Mouse (Mus musculus) midbrain, embryonic 16.5 days (tissue): ENCODE measurements around the gene Cep350. TPM values are rescaled to one million over a fixed set of nuclear protein-coding genes. Genes with fewer than 3 reads are reported as not detected.

ENCODE experiments used
- ATAC-seq: fragments of 200-750 bp; cut with Nextera tagmentation; 2 replicates; pipeline ENCODE4 v1.8.0; 2017; ENCODE audit warnings: moderate TSS enrichment
- H3K27ac ChIP-seq: fragments of 300-500 bp; sonication (generic); 2 replicates; pipeline ENCODE4 v1.5.1; 2014; ENCODE audit warnings: mild to moderate bottlenecking, low read length, mixed read lengths
- H3K27me3 ChIP-seq: fragments of 300-500 bp; sonication (generic); 2 replicates; pipeline ENCODE4 v1.6.1; 2014; ENCODE audit warnings: low read depth, low read length, mixed read lengths; ENCODE audit not compliant: control insufficient read depth, insufficient read depth
- H3K36me3 ChIP-seq: fragments of 300-500 bp; sonication (generic); 2 replicates; pipeline ENCODE4 v1.6.1; 2014; ENCODE audit warnings: mild to moderate bottlenecking, low read length, moderate library complexity, mixed read lengths; ENCODE audit not compliant: control insufficient read depth, insufficient read depth
- H3K4me1 ChIP-seq: fragments of 300-500 bp; sonication (generic); 2 replicates; pipeline ENCODE4 v1.6.1; 2014; ENCODE audit warnings: mild to moderate bottlenecking, low read length, mixed read lengths; ENCODE audit not compliant: control insufficient read depth, insufficient read depth
- H3K4me2 ChIP-seq: fragments of 300-500 bp; sonication (generic); 2 replicates; pipeline ENCODE4 v1.6.1; 2014; ENCODE audit warnings: mild to moderate bottlenecking, low read length, mixed read lengths
- H3K4me3 ChIP-seq: fragments of 300-500 bp; sonication (generic); 2 replicates; pipeline ENCODE4 v1.5.1; 2014; ENCODE audit warnings: low read depth, mild to moderate bottlenecking, low read length, moderate library complexity, mixed read lengths
- H3K9ac ChIP-seq: fragments of 300-500 bp; sonication (generic); 2 replicates; pipeline ENCODE4 v1.6.1; 2014; ENCODE audit warnings: low read depth, low read length, mixed read lengths
- H3K9me3 ChIP-seq: fragments of 300-500 bp; sonication (generic); replicated peaks from 2 replicates; pipeline ENCODE4 v1.6.1; 2014; ENCODE audit warnings: mild to moderate bottlenecking, low read length, mixed read lengths; ENCODE audit not compliant: control insufficient read depth, poor library complexity, severe bottlenecking
- WGBS: fragments of 180-500 bp; shearing (Covaris S2); extraction: QIAGEN DNeasy Blood & Tissue Kit; methylation state at CpG from one replicate; pipeline ENCODE4 v1.1.7; 2014; 5-methylcytosine and 5-hydroxymethylcytosine counted together
- polyA plus RNA-seq: library from polyadenylated mRNA; unstranded; fragments of >200 nt; fragmentation: Nextera tagmentation; extraction: Ambion mirVana; gene quantifications from 2 replicates; pipeline ENCODE4 v1.2.1, GENCODE M21; 2015

Gene Cep350
- polyA plus RNA-seq, 1 experiment from 2014 or later = 8.8 TPM

DNA sequence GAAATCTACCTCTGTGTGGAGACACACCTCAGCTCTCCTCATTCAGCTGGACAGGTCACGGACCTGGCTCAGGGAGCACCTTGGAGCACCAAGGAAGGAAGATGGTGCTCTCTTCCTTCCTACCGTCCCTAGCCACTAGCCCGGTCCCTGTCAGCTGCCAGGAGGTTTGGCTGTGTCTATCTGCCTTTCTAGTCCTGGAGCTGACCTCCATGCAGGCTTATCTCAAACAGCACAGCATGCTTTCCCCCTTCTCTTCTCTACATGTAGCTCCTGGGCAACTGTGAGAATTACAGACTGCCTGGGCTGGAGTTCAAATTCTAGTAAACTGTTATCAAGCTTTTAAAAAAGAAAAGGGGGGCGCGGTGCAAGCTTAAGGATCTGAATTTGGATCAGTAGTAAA lies 120.0 kb downstream of the Cep350 start:
- Histone ChIP-seq H3K36me3 (peaks cover 13% of the 10 kb centered on the region; the same call in 1 of the 2 replicates), H3K27me3 (no peaks in the 10 kb centered on the region), H3K4me1 (no peaks in the 10 kb centered on the region), H3K9me3 (no peaks in the 10 kb centered on the region), H3K4me3 (no peak overlapping the region), H3K9ac (no peak overlapping the region), H3K27ac (no peak overlapping the region), H3K4me2 (no peak overlapping the region)
- no peak for ATAC-seq
- WGBS = 96% methylated on average over 5 of the region's 5 CpGs

- Histone ChIP-seq H3K27me3 (no peaks in the 10 kb centered on the region), H3K4me3 (no peak overlapping the region), H3K4me2 (no peak overlapping the region), H3K9me3 (no peaks in the 10 kb centered on the region), H3K4me1 (no peaks in the 10 kb centered on the region), H3K27ac (no peak overlapping the region), H3K36me3 (peaks cover 23% of the 10 kb centered on the region; the same call in 1 of the 2 replicates), H3K9ac (no peak overlapping the region)
- 88% methylated on average over 5 of the region's 5 CpGs for WGBS
- no peak for ATAC-seq
Measured at GRCm38 (mm10) chr1:155844235-155844634, 128.8 kb downstream of the Cep350 start.

GRCm38 (mm10) chr1:155843538-155843937 lies 129.5 kb downstream of the Cep350 start:
- no peaks in the 10 kb centered on the region for H3K4me1 ChIP-seq
- no peak overlapping the region for H3K4me2 ChIP-seq
- no peak overlapping the region for H3K9ac ChIP-seq
- no peak overlapping the region for H3K27ac ChIP-seq
- no peak for ATAC-seq
- no peak overlapping the region for H3K4me3 ChIP-seq
- WGBS = 97% methylated on average over 4 of the region's 4 CpGs
- peaks cover 23% of the 10 kb centered on the region; the same call in 1 of the 2 replicates for H3K36me3 ChIP-seq
- H3K9me3 ChIP-seq = no peaks in the 10 kb centered on the region
- H3K27me3 ChIP-seq = no peaks in the 10 kb centered on the region

DNA sequence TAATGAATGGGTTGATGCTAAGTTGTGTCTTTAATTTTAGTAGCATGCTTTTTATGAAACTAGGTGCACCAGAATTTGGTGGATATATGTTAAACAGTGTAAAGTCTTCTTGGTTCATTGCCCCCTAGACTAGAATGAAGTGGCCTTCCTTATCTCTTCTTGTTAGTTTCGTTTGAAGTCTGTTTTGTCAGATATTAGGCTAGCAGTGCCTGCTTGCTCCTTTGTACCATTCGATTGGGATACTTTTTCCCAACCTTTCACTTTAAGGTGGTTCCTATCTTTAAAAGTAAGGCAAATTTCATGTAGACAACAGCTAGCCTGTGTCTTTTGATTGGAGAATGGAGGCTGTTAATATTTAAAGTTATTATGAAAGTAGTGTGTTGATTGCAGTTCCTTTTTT lies 137.4 kb downstream of the Cep350 start:
- no peaks in the 10 kb centered on the region for H3K4me1 ChIP-seq
- no peak overlapping the region for H3K4me3 ChIP-seq
- no peaks in the 10 kb centered on the region; the same call in 1 of the 2 replicates for H3K36me3 ChIP-seq
- no peak overlapping the region for H3K4me2 ChIP-seq
- no peak overlapping the region for H3K27ac ChIP-seq
- no peaks in the 10 kb centered on the region for H3K9me3 ChIP-seq
- 85% methylated on average over 2 of the region's 2 CpGs for WGBS
- H3K27me3 ChIP-seq = no peaks in the 10 kb centered on the region
- no peak for ATAC-seq
- H3K9ac ChIP-seq = no peak overlapping the region

DNA sequence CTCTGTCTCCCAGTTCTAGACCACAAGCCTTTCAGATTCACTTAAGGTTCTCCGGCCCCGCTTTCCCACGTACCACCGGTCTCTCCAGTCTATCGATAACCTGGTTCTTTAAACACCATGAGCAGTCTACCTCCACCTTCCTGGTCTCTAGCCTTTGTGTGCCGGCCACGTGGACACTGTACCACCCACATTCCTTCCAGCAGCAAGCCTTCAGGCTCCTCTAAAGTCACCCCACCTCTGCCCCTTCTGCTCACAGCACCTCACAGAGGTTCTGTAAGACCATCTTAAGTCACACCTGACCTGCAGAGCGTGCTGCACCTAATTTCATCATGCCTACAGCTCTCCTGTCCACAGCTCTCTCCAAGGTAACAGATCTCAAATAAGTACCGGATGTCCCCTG lies 139.4 kb downstream of the Cep350 start:
- ATAC-seq = no peak
- no peaks in the 10 kb centered on the region; the same call in 1 of the 2 replicates for H3K36me3 ChIP-seq
- H3K27ac ChIP-seq = no peak overlapping the region
- H3K4me2 ChIP-seq = no peak overlapping the region
- no peaks in the 10 kb centered on the region for H3K27me3 ChIP-seq
- no peak overlapping the region for H3K4me3 ChIP-seq
- no peak overlapping the region for H3K9ac ChIP-seq
- no peaks in the 10 kb centered on the region for H3K9me3 ChIP-seq
- 89% methylated on average over 9 of the region's 9 CpGs for WGBS
- no peaks in the 10 kb centered on the region for H3K4me1 ChIP-seq

GRCm38 (mm10) chr1:155831958-155832357 lies 141.1 kb downstream of the Cep350 start:
- Histone ChIP-seq H3K27ac (no peak overlapping the region), H3K36me3 (no peaks in the 10 kb centered on the region), H3K4me3 (no peak overlapping the region), H3K9ac (no peak overlapping the region), H3K27me3 (no peaks in the 10 kb centered on the region), H3K4me2 (no peak overlapping the region), H3K9me3 (no peaks in the 10 kb centered on the region), H3K4me1 (no peaks in the 10 kb centered on the region)
- WGBS = 88% methylated on average over 3 of the region's 3 CpGs
- ATAC-seq = no peak

DNA sequence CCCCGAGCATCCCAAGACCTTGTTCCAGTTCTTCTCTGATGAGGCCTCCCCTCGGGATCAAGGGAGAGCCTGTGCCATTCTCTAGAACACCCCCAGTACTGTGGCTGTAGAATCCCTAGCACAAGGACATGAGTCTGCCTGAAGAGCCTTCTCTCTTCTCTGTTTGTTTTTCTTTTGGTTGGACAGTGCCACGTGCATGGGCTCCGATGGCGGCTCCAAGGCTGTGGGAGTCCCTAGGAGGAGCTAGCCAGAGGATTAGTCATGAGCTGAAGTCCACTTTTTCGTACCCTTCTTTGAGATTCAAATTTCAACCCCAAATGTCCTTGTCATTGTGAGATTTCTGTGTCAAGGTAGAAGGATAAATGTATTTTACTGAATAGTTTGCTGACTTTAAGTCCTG lies 142.2 kb downstream of the Cep350 start:
- H3K9me3 ChIP-seq = no peaks in the 10 kb centered on the region
- H3K4me1 ChIP-seq = no peaks in the 10 kb centered on the region
- H3K9ac ChIP-seq = no peak overlapping the region
- H3K36me3 ChIP-seq = no peaks in the 10 kb centered on the region
- 73% methylated on average over 6 of the region's 6 CpGs for WGBS
- no peak overlapping the region for H3K4me2 ChIP-seq
- no peaks in the 10 kb centered on the region for H3K27me3 ChIP-seq
- H3K27ac ChIP-seq = no peak overlapping the region
- no peak overlapping the region for H3K4me3 ChIP-seq
- ATAC-seq = no peak

GRCm38 (mm10) chr1:155827703-155828295 lies 145.3 kb downstream of the Cep350 start:
- Histone ChIP-seq H3K9ac (no peak overlapping the region), H3K9me3 (no peaks in the 10 kb centered on the region), H3K4me1 (no peaks in the 10 kb centered on the region), H3K27ac (no peak overlapping the region), H3K4me2 (no peak overlapping the region), H3K4me3 (no peak overlapping the region), H3K36me3 (no peaks in the 10 kb centered on the region), H3K27me3 (no peaks in the 10 kb centered on the region)
- 65% methylated on average over 8 of the region's 8 CpGs for WGBS
- no peak for ATAC-seq

DNA sequence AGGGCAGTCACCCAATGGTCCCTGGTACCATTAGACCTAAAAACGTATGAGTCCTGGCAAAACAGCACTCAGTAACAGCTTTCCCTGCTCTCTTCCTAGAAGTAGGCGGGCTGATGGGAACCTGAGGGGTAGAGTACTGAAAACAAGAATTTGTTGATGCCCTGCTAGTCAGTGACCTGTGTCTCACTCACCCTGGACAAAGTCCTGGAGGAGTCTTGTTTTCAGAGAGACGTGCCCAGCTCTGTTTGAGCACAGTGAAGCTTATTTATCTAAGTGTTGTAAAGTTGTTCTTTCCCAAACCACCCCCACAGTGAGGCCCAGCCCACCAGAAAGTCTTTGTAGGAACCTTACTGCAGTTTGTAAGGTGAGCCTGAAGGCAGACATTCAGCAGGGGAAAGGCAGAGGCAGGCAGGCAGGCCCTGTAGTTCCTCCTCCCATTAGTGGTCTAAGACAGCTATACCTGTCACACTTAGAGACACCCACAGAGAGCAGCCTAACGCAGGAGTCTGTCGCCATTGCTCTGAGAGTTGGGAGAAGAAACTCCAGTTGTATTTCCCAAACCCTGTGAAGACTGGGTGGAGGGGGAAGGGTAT lies 146.2 kb downstream of the Cep350 start:
- no peaks in the 10 kb centered on the region for H3K36me3 ChIP-seq
- H3K4me3 ChIP-seq = no peak overlapping the region
- no peak overlapping the region for H3K9ac ChIP-seq
- ATAC-seq = no peak
- no peaks in the 10 kb centered on the region for H3K27me3 ChIP-seq
- no peaks in the 10 kb centered on the region for H3K4me1 ChIP-seq
- H3K9me3 ChIP-seq = no peaks in the 10 kb centered on the region
- WGBS = 64% methylated on average over 5 of the region's 5 CpGs
- no peak overlapping the region for H3K27ac ChIP-seq
- H3K4me2 ChIP-seq = no peak overlapping the region
